Mouse (Mus musculus): Measurements from ENCODE around the gene Gtpbp8. TPM values are rescaled to one million over a fixed set of nuclear protein-coding genes. Genes with fewer than 3 reads are reported as not detected.

Gtpbp8 gene
- polyA plus RNA-seq, 1 experiment from 2014 or later = 33.0 TPM

DNA sequence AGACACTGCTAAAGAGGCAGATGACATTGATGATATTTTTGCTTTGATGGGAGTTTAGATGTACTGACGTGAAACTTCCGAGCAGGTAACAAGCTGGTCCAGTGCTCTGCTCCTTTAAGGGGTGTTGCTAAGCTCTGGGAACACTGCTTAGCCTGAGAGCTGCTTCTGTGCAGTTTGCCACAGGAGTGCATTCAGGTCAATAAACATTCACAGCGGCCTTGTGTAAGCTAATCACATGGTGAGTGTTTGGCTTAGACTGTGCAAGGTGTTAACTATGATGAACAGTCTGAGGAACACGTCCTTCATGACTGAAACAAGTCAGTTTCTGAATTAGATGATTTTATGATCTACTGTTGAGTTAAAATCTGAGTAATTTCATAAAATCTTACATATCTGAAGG, 10.0 kb downstream of the Gtpbp8 start:
- 83% methylated on average over 4 of the region's 4 CpGs for WGBS
- H3K4me2 ChIP-seq (replicated peaks; ENCODE audit: low read depth, low read length) = no peak overlapping the region
- H3K36me3 ChIP-seq (ENCODE audit: control insufficient read depth, insufficient read depth, low read length) = peaks cover 84% of the 10 kb centered on the region
- no peaks in the 10 kb centered on the region for H3K9me3 ChIP-seq (ENCODE audit: control insufficient read depth, low read length)
- H3K4me3 ChIP-seq (ENCODE audit: low read length) = no peak overlapping the region
- no peak overlapping the region for H3K9ac ChIP-seq (ENCODE audit: low read depth, low read length)
- no peaks in the 10 kb centered on the region for H3K27me3 ChIP-seq (ENCODE audit: control insufficient read depth, insufficient read depth, low read length)
- no peaks in the 10 kb centered on the region for H3K4me1 ChIP-seq (ENCODE audit: control insufficient read depth, insufficient read depth, low read length)
- no peak overlapping the region for H3K27ac ChIP-seq (ENCODE audit: low read depth, low read length)
- ATAC-seq (ENCODE audit: low FRiP score, low TSS enrichment) = no peak

DNA sequence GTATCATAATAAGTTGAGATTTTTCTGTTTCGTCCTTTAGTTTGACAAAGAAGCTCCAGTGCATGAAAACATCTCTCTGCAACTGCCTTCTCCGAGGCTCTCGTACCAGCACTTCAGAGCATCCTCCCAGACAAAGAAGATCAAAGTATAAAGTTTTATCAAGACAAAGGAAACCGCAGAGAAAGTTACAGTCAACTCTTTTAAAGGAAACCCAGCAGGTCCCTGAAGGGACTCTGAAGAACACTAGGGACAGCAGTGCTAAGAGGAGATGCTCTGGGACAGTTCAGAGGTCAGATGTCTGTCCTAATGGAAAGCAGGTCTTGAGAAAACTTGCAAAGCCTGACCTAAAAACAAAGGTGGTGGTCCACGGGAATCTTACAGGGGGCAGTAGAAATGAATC, 10.5 kb downstream of the Gtpbp8 start:
- no peaks in the 10 kb centered on the region for H3K4me1 ChIP-seq (ENCODE audit: control insufficient read depth, insufficient read depth, low read length)
- H3K36me3 ChIP-seq (ENCODE audit: control insufficient read depth, insufficient read depth, low read length) = peaks cover 88% of the 10 kb centered on the region
- no peak overlapping the region for H3K27ac ChIP-seq (ENCODE audit: low read depth, low read length)
- ATAC-seq (ENCODE audit: low FRiP score, low TSS enrichment) = no peak
- no peak overlapping the region for H3K4me3 ChIP-seq (ENCODE audit: low read length)
- WGBS = 91% methylated on average over 5 of the region's 5 CpGs
- no peaks in the 10 kb centered on the region for H3K9me3 ChIP-seq (ENCODE audit: control insufficient read depth, low read length)
- no peaks in the 10 kb centered on the region for H3K27me3 ChIP-seq (ENCODE audit: control insufficient read depth, insufficient read depth, low read length)
- no peak overlapping the region for H3K9ac ChIP-seq (ENCODE audit: low read depth, low read length)
- H3K4me2 ChIP-seq (replicated peaks; ENCODE audit: low read depth, low read length) = no peak overlapping the region

DNA sequence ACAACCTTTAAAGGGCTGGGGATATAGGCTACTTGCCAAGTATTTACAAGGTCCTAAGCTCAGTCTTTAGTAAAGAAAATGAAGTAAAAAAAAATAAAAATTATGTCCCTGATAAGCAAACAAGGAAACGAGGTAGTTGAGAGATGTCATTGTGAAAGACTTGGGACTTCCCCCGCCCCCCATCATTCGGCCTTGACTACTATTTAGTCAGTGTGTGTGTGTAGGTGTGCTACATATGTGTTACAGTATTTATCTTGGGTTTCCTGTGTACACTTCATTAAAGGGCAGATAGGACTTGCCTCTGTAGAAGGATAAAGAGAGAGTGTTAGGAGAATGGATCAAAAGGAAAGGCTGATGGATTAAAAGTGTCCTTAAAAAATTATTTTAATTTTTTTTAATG, 12.1 kb downstream of the Gtpbp8 start:
- Histone ChIP-seq H3K4me1 (ENCODE audit: control insufficient read depth, insufficient read depth, low read length) (no peaks in the 10 kb centered on the region), H3K4me2 (replicated peaks; ENCODE audit: low read depth, low read length) (no peak overlapping the region), H3K4me3 (ENCODE audit: low read length) (no peak overlapping the region), H3K36me3 (ENCODE audit: control insufficient read depth, insufficient read depth, low read length) (peaks cover 94% of the 10 kb centered on the region), H3K27ac (ENCODE audit: low read depth, low read length) (no peak overlapping the region), H3K9ac (ENCODE audit: low read depth, low read length) (no peak overlapping the region), H3K27me3 (ENCODE audit: control insufficient read depth, insufficient read depth, low read length) (no peaks in the 10 kb centered on the region), H3K9me3 (ENCODE audit: control insufficient read depth, low read length) (no peaks in the 10 kb centered on the region)
- ATAC-seq (ENCODE audit: low FRiP score, low TSS enrichment) = no peak
- 84% methylated on average over 3 of the region's 3 CpGs for WGBS

DNA sequence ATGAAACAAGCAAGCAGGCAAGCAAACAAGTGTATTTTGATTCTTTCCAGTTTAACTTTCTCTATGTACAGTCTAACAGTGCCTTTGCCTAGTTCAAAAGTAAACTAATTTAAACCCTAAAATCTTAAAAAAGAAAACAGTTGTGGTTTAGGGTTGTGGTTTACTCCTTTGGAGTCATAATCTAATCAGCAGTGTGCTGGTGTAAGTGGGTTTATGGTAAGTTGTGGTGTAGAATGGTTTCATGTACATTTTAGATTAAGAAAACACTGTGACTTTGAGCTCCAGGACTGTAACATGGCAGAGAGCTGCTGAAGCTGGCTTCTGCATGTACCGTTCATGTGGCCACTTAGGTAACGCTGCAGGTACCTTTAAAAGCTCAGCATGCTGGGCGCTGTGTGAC, 18.6 kb downstream of the Gtpbp8 start:
- no peak for ATAC-seq (ENCODE audit: low FRiP score, low TSS enrichment)
- Histone ChIP-seq H3K9ac (ENCODE audit: low read depth, low read length) (no peak overlapping the region), H3K36me3 (ENCODE audit: control insufficient read depth, insufficient read depth, low read length) (peaks cover 50% of the 10 kb centered on the region), H3K9me3 (ENCODE audit: control insufficient read depth, low read length) (no peaks in the 10 kb centered on the region), H3K4me2 (replicated peaks; ENCODE audit: low read depth, low read length) (no peak overlapping the region), H3K27ac (ENCODE audit: low read depth, low read length) (no peak overlapping the region), H3K27me3 (ENCODE audit: control insufficient read depth, insufficient read depth, low read length) (no peaks in the 10 kb centered on the region), H3K4me3 (ENCODE audit: low read length) (no peak overlapping the region), H3K4me1 (ENCODE audit: control insufficient read depth, insufficient read depth, low read length) (peaks cover 16% of the 10 kb centered on the region; the same call in 1 of the 2 replicates)
- 99% methylated on average over 3 of the region's 3 CpGs for WGBS

DNA sequence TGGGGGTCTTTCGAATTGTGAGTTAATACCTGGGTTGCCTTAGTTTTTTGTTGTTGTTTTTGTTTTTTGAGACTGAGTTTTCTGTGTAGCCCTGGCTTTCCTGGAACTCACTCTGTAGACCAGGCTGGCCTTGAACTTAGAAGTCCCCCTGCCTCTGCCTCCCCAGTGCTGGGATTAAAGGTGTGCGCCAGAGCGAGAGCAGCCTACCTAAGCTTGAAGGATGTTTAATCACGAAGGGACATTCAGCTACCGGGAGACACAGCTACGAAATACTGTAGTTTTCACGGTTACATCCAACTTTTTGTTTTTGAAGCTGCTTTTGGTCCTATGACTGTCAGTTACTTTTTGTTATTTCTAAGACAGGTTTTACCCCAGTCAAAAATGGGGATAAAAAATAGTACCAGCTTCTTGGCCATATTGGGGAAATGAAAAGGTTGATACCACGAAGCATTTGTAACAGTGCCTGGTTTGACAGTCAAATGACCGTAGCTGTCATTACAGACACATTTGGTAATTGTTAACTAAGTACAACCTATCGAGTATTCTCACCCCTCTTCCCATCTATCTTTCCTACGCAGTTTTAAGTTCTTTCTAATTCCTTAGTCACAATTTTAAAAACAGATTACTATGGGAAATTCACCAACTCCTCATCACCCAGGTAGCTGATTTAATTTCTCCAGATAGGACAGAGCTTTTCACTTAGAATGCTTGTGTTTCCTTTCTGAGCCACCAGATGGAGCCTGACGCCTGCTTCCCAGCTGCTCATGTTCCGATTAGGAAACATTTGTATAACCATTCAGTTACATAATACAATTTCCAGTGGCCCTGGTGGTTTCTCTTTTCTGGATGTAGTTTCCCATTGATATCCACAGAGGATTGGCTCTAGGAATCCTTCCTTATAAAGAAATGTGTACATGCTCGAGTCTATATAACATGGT, 20.6 kb downstream of the Gtpbp8 start:
- no peaks in the 10 kb centered on the region for H3K9me3 ChIP-seq (ENCODE audit: control insufficient read depth, low read length)
- ATAC-seq (ENCODE audit: low FRiP score, low TSS enrichment) = no peak

DNA sequence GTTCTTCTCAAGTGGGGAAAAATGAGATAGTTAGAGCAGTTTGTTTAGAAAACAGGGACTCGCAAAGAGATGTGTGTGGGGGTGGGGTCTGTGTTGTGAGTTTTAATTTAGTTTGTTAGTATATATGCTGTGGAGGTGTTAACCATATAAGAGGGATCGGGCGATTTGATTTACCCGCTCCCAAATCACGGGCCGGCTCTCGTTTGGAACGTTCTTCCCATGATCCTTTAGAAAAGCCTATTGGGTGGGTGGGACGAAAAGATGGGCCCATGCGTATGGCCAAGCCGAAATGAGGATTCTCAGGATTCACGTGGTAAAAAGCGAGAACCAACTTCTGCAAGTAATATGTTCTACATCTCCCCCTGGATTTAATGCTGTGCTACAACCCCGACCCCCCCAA, 21.3 kb downstream of the Gtpbp8 start:
- Histone ChIP-seq H3K27me3 (ENCODE audit: control insufficient read depth, insufficient read depth, low read length) (no peaks in the 10 kb centered on the region), H3K36me3 (ENCODE audit: control insufficient read depth, insufficient read depth, low read length) (peaks cover 23% of the 10 kb centered on the region), H3K27ac (ENCODE audit: low read depth, low read length) (peak overlapping the region; percentile 93), H3K9ac (ENCODE audit: low read depth, low read length) (peak overlapping the region; percentile 82), H3K4me1 (ENCODE audit: control insufficient read depth, insufficient read depth, low read length) (peaks cover 16% of the 10 kb centered on the region; the same call in 1 of the 2 replicates), H3K4me3 (ENCODE audit: low read length) (peak overlapping the region; percentile 74), H3K4me2 (replicated peaks; ENCODE audit: low read depth, low read length) (peak overlapping the region; percentile 59), H3K9me3 (ENCODE audit: control insufficient read depth, low read length) (no peaks in the 10 kb centered on the region)
- 0% methylated on average over 14 of the region's 14 CpGs for WGBS
- peak; percentile 36 for ATAC-seq (ENCODE audit: low FRiP score, low TSS enrichment)

More for the DNA sequence above, 20.6 kb downstream of the Gtpbp8 start:
- H3K4me2 ChIP-seq (replicated peaks; ENCODE audit: low read depth, low read length) = peak overlapping the region; percentile 59
- H3K4me3 ChIP-seq (ENCODE audit: low read length) = peak overlapping the region; percentile 74
- no peak overlapping the region for H3K27ac ChIP-seq (ENCODE audit: low read depth, low read length)
- no peaks in the 10 kb centered on the region for H3K27me3 ChIP-seq (ENCODE audit: control insufficient read depth, insufficient read depth, low read length)
- H3K4me1 ChIP-seq (ENCODE audit: control insufficient read depth, insufficient read depth, low read length) = peaks cover 16% of the 10 kb centered on the region; the same call in 1 of the 2 replicates
- 45% methylated on average over 14 of the region's 14 CpGs for WGBS
- H3K9ac ChIP-seq (ENCODE audit: low read depth, low read length) = peak overlapping the region; percentile 82
- peaks cover 30% of the 10 kb centered on the region for H3K36me3 ChIP-seq (ENCODE audit: control insufficient read depth, insufficient read depth, low read length)

DNA sequence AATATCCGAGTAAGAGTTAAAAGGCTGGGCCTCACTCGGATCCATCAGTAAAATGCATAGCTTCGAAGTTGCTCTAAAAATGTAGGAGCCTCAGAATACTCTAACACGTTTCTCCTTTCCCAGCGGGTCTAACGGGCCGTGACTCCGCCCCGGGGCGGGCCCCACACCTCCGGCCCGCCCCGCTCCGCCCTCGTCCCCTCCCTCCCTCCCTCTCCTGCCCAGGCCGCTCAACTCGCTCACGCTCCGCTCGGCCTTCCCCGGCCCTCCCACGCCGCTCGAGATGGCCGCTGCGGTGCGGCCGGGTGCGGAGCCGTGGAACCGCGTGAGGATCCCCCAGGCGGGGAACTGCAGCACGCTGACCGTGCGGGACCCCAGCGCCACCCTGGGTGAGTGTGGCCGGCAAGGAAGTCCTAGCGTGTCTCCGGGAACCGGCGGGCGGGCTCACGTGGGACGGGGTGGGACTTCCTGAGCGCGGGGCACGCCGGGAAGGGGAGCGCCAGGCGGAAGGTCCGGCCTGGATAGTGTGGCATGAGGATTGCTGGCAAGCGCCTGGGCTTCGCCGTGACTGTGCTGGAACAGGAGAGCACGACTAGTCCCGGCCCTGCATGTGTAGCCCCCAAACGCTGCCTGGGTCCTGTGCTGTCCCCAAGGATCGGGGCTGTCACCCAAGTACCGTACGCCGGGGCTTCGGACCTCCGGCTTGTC, 21.9 kb downstream of the Gtpbp8 start, which contains the start of gene Nepro:
Gene Nepro (plus strand): TSS at position 219 of the 705 bp plus-strand sequence.
- Histone ChIP-seq H3K4me3 (ENCODE audit: low read length) (peak within 1 kb of the TSS; percentile 74), H3K27me3 (ENCODE audit: control insufficient read depth, insufficient read depth, low read length) (no peaks in the 10 kb centered on the region), H3K27ac (ENCODE audit: low read depth, low read length) (peak within 1 kb of the TSS; percentile 93), H3K9ac (ENCODE audit: low read depth, low read length) (peak within 1 kb of the TSS; percentile 82), H3K4me2 (replicated peaks; ENCODE audit: low read depth, low read length) (peak within 1 kb of the TSS; percentile 59), H3K9me3 (ENCODE audit: control insufficient read depth, low read length) (no peaks in the 10 kb centered on the region), H3K4me1 (ENCODE audit: control insufficient read depth, insufficient read depth, low read length) (peaks cover 16% of the 10 kb centered on the region; the same call in 1 of the 2 replicates), H3K36me3 (ENCODE audit: control insufficient read depth, insufficient read depth, low read length) (peaks cover 17% of the 10 kb centered on the region)
- WGBS = under 1% methylated on average over 64 of the region's 64 CpGs
- ATAC-seq (ENCODE audit: low FRiP score, low TSS enrichment) = peak; percentile 97

DNA sequence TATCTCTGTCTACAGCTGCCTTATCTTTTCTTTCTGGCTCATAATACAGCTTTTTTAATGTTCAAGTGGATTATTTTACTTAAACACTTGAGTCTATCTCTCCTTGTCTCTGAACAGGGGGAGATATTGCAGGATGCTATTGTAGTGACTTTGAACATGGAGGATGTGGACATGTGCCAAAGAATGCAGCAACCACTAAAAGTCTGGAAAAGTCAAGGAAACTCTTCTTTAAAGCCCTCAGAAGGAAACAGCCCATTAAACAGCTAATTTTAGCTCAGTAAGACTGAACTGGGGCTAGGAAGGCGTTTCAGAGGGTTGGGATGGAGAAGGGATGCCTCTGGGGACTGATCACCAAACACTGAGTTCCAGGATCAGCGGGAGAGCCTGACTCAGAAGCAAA, 23.5 kb downstream of the Gtpbp8 start:
- 46% methylated on average over 2 of the region's 2 CpGs for WGBS
- no peaks in the 10 kb centered on the region for H3K27me3 ChIP-seq (ENCODE audit: control insufficient read depth, insufficient read depth, low read length)
- H3K36me3 ChIP-seq (ENCODE audit: control insufficient read depth, insufficient read depth, low read length) = peaks cover 7% of the 10 kb centered on the region
- no peak overlapping the region for H3K9ac ChIP-seq (ENCODE audit: low read depth, low read length)
- H3K27ac ChIP-seq (ENCODE audit: low read depth, low read length) = no peak overlapping the region
- peaks cover 16% of the 10 kb centered on the region; the same call in 1 of the 2 replicates for H3K4me1 ChIP-seq (ENCODE audit: control insufficient read depth, insufficient read depth, low read length)
- H3K4me2 ChIP-seq (replicated peaks; ENCODE audit: low read depth, low read length) = peak overlapping the region; percentile 6; the same call in 1 of the 2 replicates
- no peak overlapping the region for H3K4me3 ChIP-seq (ENCODE audit: low read length)
- H3K9me3 ChIP-seq (ENCODE audit: control insufficient read depth, low read length) = no peaks in the 10 kb centered on the region
- no peak for ATAC-seq (ENCODE audit: low FRiP score, low TSS enrichment)
